Mouse (Mus musculus) kidney, adult 8-10 months (tissue): ENCODE measurements around the gene Gm10959.
"Not testable (repeated sequence)": the region's sequence is repeated elsewhere in the genome, so short reads cannot be mapped to it uniquely, and the experiment has no call there.

ENCODE experiments used
- DNase-seq, 2 experiments: peaks; one replicate each; pipeline ENCODE4 v3.0.0; 2022

The Gm10959 gene

GRCm38 (mm10) chr3:122919260-122919659 is at the start of gene Gm10959:
Gene Gm10959 (minus strand): TSS chr3:122919360.
- DNase-seq, result no peak

GRCm38 (mm10) chr3:122968391-122968790 is 49.2 kb upstream of the Gm10959 start:
- no peak for DNase-seq

GRCm38 (mm10) chr3:122964301-122964700 is 45.1 kb upstream of the Gm10959 start:
- no peak for DNase-seq

- DNase-seq, result no peak
Measured at GRCm38 (mm10) chr3:122950129-122950528, 31.0 kb upstream of the Gm10959 start.

GRCm38 (mm10) chr3:122943387-122943890 is 24.3 kb upstream of the Gm10959 start:
- DNase-seq, result no peak

- no peak for DNase-seq
Measured at GRCm38 (mm10) chr3:122939215-122939614, 20.1 kb upstream of the Gm10959 start.

DNA sequence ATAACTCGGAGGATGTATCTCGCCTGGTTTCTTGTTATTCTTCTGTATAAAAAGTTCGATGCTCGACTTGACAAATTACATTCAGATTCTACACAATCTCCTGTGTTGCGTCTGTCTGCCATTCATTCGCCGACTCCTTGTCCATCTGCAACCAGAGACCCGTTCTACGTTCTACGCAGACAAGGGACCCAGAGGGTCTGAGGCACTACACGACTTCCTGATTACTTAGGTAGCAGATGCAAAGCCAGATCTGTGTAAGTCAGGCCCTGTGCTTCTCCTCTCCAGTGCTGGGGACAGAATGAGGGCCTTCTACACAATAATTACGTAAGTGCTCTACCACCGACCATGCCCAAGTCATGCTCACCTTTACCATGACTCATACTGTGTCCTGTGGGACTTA is 18.0 kb upstream of the Gm10959 start:
- not testable (repeated sequence) for DNase-seq

DNA sequence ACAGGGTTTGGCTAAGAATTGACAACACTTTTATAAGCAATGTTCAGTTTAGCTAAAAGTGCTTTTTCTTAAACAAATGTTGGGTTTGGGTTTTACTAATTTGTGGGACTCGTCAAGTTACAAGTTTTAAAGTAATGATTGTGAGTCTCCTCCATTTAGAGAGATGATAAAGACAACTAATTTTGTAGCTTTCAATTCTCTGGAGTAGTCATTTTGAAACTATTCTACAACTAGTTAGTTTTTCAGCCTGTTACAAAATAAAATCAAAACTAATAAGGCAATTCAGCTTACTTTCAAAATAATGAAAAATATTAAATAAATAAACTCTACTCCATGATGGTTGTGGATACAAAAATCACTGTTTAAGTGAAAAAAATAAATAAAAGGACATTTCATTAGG is 13.3 kb upstream of the Gm10959 start:
- no peak for DNase-seq

GRCm38 (mm10) chr3:122929723-122930122 is 10.6 kb upstream of the Gm10959 start:
- DNase-seq, result no peak

DNA sequence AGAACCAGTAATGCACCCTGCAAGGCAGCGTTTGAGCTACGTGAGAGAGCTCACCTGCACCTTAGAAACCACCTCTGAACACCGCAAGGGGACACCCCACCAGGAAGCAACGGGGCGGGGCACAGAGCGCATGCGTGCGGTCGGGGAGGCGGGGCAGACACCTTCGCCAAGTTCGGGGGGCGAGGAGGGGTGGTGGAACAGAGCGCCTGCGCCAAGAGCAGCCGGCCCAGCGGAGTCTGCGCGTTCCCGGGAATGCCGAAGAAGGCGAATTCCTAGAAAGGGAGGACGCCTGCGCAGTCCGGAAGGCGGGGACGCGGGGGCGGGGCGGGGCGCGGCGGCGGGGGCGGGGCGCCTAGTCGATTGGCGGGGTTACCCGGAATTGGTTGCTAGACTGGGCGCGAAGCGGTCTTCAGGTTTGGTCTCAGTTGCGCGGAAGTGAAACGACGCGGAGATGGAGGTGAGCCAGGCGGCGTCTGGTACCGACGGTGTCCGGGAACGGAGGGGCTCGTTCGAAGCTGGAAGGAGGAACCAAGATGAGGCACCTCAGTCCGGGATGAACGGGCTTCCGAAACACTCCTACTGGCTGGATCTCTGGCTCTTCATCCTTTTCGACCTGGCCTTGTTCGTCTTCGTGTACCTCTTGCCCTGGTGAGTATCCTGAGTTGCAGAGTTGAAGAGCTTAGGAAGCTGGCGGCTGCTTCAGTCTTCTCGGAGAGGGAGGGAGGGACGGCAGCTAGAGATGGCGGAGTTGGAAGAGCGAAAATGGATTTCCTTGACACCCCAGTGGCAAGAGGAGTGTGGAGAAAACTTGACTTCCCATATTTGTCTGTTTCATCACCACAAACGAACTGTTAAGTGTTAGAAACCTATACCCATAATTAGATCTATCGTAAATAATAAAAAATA is 5.1 kb upstream of the Gm10959 start, which contains the start of gene 1810037I17Rik:
TSS of gene 1810037I17Rik (plus strand) at position 195 of the 906 bp plus-strand sequence.
- DNase-seq, result peak; percentile 96

DNA sequence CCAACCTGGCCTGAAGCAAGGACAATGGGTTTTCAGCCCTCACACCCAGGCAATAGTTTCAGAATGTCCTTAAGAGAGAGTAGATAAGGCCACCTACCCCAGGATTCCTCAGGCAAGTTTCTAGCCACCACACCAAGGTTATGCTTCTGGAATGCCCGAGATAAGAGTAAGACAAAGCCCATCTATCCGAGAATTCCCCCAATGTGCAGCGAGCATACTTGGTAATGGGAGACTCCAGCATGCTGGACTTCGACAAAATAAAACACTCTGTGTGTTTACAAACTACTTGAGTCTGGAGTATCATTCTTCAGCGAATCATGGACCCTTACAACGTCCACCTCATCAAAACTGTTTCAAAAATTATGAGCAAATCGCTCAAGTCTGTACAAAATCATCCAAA is 4.0 kb upstream of the Gm10959 start:
- DNase-seq, result no peak

DNA sequence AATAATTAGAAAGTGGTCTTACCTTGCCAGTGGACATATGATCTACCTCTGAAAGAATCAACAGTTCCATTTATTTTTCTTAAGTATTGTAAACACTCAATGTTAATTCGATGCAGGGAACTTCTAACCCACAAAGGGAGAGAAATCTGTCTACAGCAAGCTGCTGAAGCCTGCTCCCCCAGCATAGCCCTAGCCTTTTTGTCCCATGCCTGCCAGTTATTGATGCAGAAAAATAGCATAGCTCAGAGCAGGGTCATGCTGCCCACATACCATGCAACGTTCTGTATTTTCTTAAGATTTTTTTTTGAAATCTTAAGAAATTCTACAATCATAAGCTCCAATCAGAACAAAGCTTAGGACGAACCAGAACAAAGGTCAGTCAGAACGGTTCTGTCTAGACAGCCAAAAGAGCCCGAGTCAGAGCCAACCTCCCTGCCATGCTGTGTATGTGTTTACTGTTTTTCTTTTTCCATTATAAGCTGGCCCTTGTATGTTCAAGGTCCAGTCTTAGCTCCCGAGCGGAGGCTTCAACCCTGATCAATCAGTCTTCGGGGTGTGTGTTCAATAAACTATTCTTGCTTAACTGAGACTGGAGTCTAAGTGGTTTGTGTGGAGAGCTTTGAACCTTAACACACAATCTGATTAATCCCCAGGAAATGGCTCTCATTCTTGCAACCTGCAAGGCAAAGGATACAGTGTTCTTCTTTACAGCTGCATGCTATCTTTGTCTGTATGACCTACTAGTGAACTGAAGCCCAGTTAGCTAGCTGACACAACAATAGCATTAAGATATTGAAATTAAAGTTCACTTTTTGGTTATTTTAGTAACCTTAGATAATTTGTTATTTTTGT is 2.7 kb upstream of the Gm10959 start:
- DNase-seq, result peak; percentile 47 to 51

DNA sequence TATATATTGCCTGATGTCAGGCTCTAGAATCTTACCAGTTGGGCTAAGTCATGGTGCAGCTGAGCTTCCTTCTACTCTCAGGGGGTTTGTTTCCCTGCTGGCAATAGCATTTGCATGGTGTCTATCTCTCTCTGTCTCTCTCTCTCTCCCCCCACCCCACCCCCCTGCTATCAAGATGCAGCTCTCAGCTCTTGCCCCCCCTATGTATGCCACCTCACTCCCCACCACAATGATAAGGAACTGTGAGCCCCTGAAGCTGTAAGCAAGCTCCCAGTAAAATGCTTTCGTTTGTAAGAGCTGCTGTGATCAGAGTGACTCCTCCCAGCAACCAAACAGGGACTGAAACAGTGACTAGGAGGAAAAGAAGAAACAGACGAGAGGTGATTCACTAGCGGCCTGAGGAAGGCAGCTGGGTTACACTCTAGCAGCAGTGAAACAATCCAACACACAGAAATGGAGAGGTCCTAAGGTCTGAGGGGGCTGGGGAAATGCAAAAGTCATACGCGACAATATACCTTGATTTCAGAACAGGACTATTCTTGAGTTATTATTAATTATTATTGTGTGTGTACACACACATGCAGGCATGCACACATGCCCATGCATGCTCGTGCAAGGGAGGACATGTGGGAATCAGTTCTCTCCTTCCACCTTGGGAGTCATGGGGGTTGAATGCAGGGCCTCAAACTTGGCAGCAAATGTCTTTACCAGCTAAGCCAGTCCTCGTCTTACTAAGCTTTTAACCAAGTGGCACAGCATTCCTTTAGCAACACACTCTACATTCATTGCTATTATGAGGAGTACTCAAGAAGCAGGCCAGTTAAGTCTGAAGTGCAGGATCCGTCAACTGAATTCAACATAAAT is 1.6 kb upstream of the Gm10959 start:
- no peak for DNase-seq

- no peak for DNase-seq
Measured at GRCm38 (mm10) chr3:122918672-122919071, 488 bp downstream of the Gm10959 start.

GRCm38 (mm10) chr3:122916191-122916680 is 2.9 kb downstream of the Gm10959 start:
- no peak for DNase-seq

DNA sequence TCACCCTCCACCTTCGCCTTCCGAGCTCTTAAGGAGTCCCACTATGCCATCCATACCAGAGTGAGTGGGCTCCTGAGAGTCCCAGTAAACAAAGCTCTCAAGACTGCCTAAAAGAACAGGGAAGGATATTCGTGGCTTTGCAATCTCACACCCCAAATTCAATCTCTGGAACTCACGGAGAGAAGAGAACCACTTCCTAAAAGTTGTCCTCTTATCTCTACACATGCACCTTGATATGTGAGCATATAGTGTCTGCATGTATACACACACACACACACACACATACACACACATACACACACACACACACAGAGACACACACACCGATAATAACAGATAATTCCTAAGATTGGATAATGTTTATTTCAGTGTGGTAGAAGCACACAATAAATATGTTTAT is 3.7 kb downstream of the Gm10959 start:
- DNase-seq, result no peak

DNA sequence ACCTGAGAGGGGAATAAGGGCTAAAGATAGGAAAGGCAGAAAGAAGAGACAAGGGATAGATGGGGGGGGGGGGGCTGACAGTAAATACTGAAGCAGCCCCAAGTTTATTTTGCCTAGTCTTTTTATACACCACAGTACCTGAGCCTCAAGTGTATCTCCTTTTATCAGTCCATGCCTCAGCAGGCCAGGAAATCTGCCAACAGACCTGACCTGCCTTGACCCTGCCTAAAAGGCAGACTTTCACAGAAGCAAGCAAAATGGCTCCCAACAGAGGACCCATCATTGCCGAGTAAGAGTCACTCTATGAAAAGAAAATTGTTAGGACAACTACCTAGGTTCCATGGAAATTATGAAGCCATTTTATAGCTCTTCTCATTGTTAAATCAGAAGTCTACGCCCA is 11.3 kb downstream of the Gm10959 start:
- DNase-seq, result no peak

- no peak for DNase-seq
Measured at GRCm38 (mm10) chr3:122903746-122904433, 15.3 kb downstream of the Gm10959 start.

- no peak for DNase-seq
Measured at GRCm38 (mm10) chr3:122898254-122898653, 20.9 kb downstream of the Gm10959 start.

DNA sequence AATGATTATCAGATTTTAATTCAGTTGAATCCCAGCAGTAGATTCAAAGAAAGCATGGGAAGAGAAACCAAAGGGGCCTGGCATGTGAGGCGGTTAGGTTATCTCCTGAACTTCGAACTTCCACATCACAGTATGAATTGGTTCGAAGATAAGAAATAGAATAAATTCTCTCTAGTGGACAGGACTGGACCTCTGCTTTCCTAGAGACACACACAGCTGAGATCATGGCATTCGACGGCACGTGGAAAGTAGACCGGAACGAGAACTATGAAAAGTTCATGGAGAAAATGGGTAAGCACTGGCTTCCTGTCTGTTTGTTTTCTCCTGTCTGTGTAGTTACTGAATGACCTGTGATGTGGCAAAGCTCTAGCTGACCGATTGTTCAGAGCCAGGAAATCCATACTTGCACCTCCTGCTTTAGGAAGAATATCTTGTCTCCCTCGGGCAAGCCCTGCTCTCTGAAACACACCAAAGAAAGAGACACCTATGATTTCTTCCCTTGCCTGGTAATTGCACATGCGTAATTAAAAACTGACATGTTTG is 23.9 kb downstream of the Gm10959 start:
- no peak for DNase-seq

GRCm38 (mm10) chr3:122894772-122895171 is 24.4 kb downstream of the Gm10959 start, which contains the start of gene Fabp2:
Gene Fabp2 (plus strand): TSS chr3:122895072.
- DNase-seq, result no peak
